Mouse (Mus musculus): ENCODE measurements around the gene Smpd1. TPM values are rescaled to one million over a fixed set of nuclear protein-coding genes. Genes with fewer than 3 reads are reported as not detected.
A peak's percentile ranks its signal among the peaks of the same experiment; 100 is the strongest.

The Smpd1 gene
- 36.9 and 40.0 TPM in 2 replicates for polyA plus RNA-seq (2015; fragmentation: Nextera tagmentation; extraction: Ambion mirVana)

GRCm38 (mm10) chr7:105554212-105554942, at the start of gene Smpd1:
Gene Smpd1, plus strand, starts transcription at chr7:105554360.
- H3K9ac ChIP-seq: peak within 1 kb of the TSS; percentile 61
- H3K4me1 ChIP-seq: peaks cover 11% of the 10 kb centered on the region
- H3K27me3 ChIP-seq: no peaks in the 10 kb centered on the region
- no peaks in the 10 kb centered on the region for H3K9me3 ChIP-seq
- peak within 1 kb of the TSS; percentile 78 for H3K4me2 ChIP-seq
- peak within 1 kb of the TSS; percentile 38 for H3K27ac ChIP-seq
- peaks cover 15% of the 10 kb centered on the region for H3K36me3 ChIP-seq
- ATAC-seq (ENCODE audit: borderline replicate concordance, extremely low read depth, low FRiP score, low TSS enrichment): peak; percentile 93
- peak within 1 kb of the TSS; percentile 71 for H3K4me3 ChIP-seq
- 3% methylated on average over 26 of the region's 26 CpGs for WGBS

DNA sequence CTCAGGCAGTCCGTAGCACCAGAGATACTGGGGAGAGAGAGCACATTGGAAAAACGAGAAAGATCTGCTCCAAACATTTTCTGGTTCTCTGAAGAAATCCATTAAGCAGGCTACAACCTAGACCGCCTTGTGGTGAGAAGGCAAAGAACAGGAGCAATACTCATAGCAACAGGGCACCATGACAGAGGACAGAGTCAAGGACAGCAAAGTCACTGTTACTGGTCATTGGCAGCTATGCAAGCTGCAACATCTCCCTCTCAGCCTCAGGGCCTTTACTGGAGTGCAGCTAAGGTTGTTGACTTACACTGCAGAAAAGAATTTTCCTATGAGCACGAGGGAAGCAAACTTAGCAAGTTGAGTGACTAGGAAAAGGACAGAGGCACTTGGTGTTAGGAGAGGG, 46.9 kb upstream of the Smpd1 start:
- Histone ChIP-seq H3K9me3 (no peaks in the 10 kb centered on the region), H3K27ac (no peak overlapping the region), H3K9ac (no peak overlapping the region), H3K4me1 (no peaks in the 10 kb centered on the region), H3K27me3 (no peaks in the 10 kb centered on the region), H3K4me3 (no peak overlapping the region), H3K36me3 (no peaks in the 10 kb centered on the region), H3K4me2 (no peak overlapping the region)
- WGBS: 63% methylated on average over 4 of the region's 4 CpGs
- ATAC-seq (ENCODE audit: borderline replicate concordance, extremely low read depth, low FRiP score, low TSS enrichment): no peak

GRCm38 (mm10) chr7:105510143-105510542, 44.0 kb upstream of the Smpd1 start:
- Histone ChIP-seq H3K4me2 (no peak overlapping the region), H3K4me1 (no peaks in the 10 kb centered on the region), H3K9ac (no peak overlapping the region), H3K27ac (no peak overlapping the region), H3K27me3 (no peaks in the 10 kb centered on the region), H3K36me3 (no peaks in the 10 kb centered on the region), H3K4me3 (no peak overlapping the region), H3K9me3 (no peaks in the 10 kb centered on the region)
- ATAC-seq (ENCODE audit: borderline replicate concordance, extremely low read depth, low FRiP score, low TSS enrichment): no peak
- 74% methylated on average over 5 of the region's 5 CpGs for WGBS

GRCm38 (mm10) chr7:105513845-105514291, 40.3 kb upstream of the Smpd1 start:
- no peaks in the 10 kb centered on the region for H3K9me3 ChIP-seq
- H3K4me2 ChIP-seq: no peak overlapping the region
- H3K9ac ChIP-seq: no peak overlapping the region
- H3K4me3 ChIP-seq: no peak overlapping the region
- H3K4me1 ChIP-seq: no peaks in the 10 kb centered on the region
- no peaks in the 10 kb centered on the region for H3K27me3 ChIP-seq
- no peak for ATAC-seq (ENCODE audit: borderline replicate concordance, extremely low read depth, low FRiP score, low TSS enrichment)
- 41% methylated on average over 5 of the region's 5 CpGs for WGBS
- no peaks in the 10 kb centered on the region for H3K36me3 ChIP-seq
- H3K27ac ChIP-seq: no peak overlapping the region

DNA sequence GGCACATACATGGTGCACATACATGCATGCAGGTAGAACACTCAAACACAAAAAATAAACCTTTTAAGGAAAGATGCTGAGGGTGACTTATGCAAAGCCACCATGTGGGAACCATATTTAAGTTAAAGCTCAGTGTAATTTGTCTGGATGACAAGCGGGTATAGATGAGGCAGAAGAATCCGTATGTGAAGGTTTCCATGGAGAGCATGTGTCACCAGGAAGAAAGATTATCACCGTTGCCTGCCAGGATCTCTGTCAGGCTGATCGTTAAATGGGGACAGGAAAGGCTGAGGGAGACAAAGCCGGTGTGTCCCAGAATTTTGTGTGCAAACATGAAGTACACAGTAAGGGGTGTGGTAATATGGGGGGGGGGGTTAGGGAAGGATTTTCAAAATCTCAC, 39.6 kb upstream of the Smpd1 start:
- Histone ChIP-seq H3K27ac (no peak overlapping the region), H3K9ac (no peak overlapping the region), H3K27me3 (no peaks in the 10 kb centered on the region), H3K9me3 (no peaks in the 10 kb centered on the region), H3K4me1 (no peaks in the 10 kb centered on the region), H3K36me3 (no peaks in the 10 kb centered on the region), H3K4me3 (no peak overlapping the region), H3K4me2 (no peak overlapping the region)
- no peak for ATAC-seq (ENCODE audit: borderline replicate concordance, extremely low read depth, low FRiP score, low TSS enrichment)
- WGBS: 41% methylated on average over 5 of the region's 5 CpGs

- no peak overlapping the region for H3K4me2 ChIP-seq
- no peaks in the 10 kb centered on the region for H3K9me3 ChIP-seq
- no peaks in the 10 kb centered on the region for H3K27me3 ChIP-seq
- no peak overlapping the region for H3K4me3 ChIP-seq
- ATAC-seq (ENCODE audit: borderline replicate concordance, extremely low read depth, low FRiP score, low TSS enrichment): 0 out of 2 replicates have a peak, but pooled peaks have one; percentile 31
- no peak overlapping the region for H3K27ac ChIP-seq
- H3K4me1 ChIP-seq: no peaks in the 10 kb centered on the region
- 3% methylated on average over 5 of the region's 5 CpGs for WGBS
- H3K36me3 ChIP-seq: no peaks in the 10 kb centered on the region
- H3K9ac ChIP-seq: no peak overlapping the region
These were observed 39.0 kb upstream of the Smpd1 start for GRCm38 (mm10) chr7:105515178-105515577.

GRCm38 (mm10) chr7:105516669-105517360, 37.3 kb upstream of the Smpd1 start:
- Histone ChIP-seq H3K4me1 (no peaks in the 10 kb centered on the region), H3K27ac (no peak overlapping the region), H3K4me2 (no peak overlapping the region), H3K27me3 (no peaks in the 10 kb centered on the region), H3K9me3 (no peaks in the 10 kb centered on the region), H3K9ac (no peak overlapping the region), H3K4me3 (no peak overlapping the region), H3K36me3 (no peaks in the 10 kb centered on the region)
- 38% methylated on average over 9 of the region's 9 CpGs for WGBS
- no peak for ATAC-seq (ENCODE audit: borderline replicate concordance, extremely low read depth, low FRiP score, low TSS enrichment)

GRCm38 (mm10) chr7:105519336-105519735, 34.8 kb upstream of the Smpd1 start:
- H3K4me1 ChIP-seq: no peaks in the 10 kb centered on the region
- no peak overlapping the region for H3K27ac ChIP-seq
- H3K9ac ChIP-seq: no peak overlapping the region
- ATAC-seq (ENCODE audit: borderline replicate concordance, extremely low read depth, low FRiP score, low TSS enrichment): no peak
- no peaks in the 10 kb centered on the region for H3K27me3 ChIP-seq
- no peak overlapping the region for H3K4me2 ChIP-seq
- no peak overlapping the region for H3K4me3 ChIP-seq
- whole genome bisulfite sequencing: 64% methylated on average over 11 of the region's 11 CpGs
- no peaks in the 10 kb centered on the region for H3K9me3 ChIP-seq
- H3K36me3 ChIP-seq: no peaks in the 10 kb centered on the region

- no peak for ATAC-seq (ENCODE audit: borderline replicate concordance, extremely low read depth, low FRiP score, low TSS enrichment)
- Histone ChIP-seq H3K4me1 (no peaks in the 10 kb centered on the region), H3K9me3 (no peaks in the 10 kb centered on the region), H3K4me3 (no peak overlapping the region), H3K9ac (no peak overlapping the region), H3K4me2 (no peak overlapping the region), H3K27ac (no peak overlapping the region), H3K27me3 (no peaks in the 10 kb centered on the region), H3K36me3 (no peaks in the 10 kb centered on the region)
- WGBS: 53% methylated on average over 2 of the region's 2 CpGs
These were observed 34.4 kb upstream of the Smpd1 start for GRCm38 (mm10) chr7:105519771-105520170.

DNA sequence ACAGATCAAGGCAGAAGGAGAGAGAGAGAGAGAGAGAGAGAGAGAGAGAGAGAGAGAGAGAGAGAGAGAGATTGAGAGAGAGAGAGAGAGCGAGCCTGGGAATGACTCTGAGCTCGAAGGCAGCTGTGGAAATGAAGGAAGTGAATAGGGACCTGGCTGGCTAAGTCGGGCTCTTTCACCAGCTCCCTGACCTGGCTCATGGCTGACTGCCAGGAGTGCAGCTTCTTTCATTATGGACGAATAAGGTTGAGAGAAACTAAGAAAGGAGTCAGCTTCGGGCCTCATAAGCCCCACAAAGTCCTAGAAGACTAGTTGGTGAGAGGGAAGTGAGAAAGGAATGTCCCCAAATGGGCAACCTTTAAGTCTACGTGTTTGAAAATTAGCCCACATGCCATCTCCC, 34.0 kb upstream of the Smpd1 start:
- no peak for ATAC-seq (ENCODE audit: borderline replicate concordance, extremely low read depth, low FRiP score, low TSS enrichment)
- WGBS: 36% methylated on average over 6 of the region's 6 CpGs

DNA sequence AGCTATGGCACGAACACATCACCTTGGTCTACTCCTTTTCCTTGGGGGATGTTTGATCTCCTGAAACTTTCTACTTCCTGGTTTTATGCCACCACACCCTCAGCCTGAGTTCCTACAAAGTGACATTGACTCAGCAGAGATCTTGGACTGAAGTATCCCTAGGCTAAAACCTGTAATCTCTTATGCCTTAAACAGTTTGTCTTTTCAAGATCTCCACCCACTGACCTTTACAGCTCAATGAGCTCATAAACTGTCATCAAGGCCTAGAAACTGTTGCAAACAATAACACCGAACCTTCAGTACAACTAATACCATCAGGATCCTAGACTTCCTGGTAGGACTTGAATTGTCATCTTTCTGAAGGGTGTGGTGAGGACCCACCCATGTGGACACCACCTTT, 29.9 kb upstream of the Smpd1 start:
- H3K4me3 ChIP-seq: no peak overlapping the region
- no peak for ATAC-seq (ENCODE audit: borderline replicate concordance, extremely low read depth, low FRiP score, low TSS enrichment)
- no peak overlapping the region for H3K4me2 ChIP-seq
- H3K36me3 ChIP-seq: no peaks in the 10 kb centered on the region
- no peak overlapping the region for H3K27ac ChIP-seq
- no peaks in the 10 kb centered on the region for H3K4me1 ChIP-seq
- H3K27me3 ChIP-seq: no peaks in the 10 kb centered on the region
- H3K9ac ChIP-seq: no peak overlapping the region
- no peaks in the 10 kb centered on the region for H3K9me3 ChIP-seq
- 75% methylated on average over 2 of the region's 2 CpGs for WGBS

More for the DNA sequence above, 34.0 kb upstream of the Smpd1 start:
- Histone ChIP-seq H3K9me3 (no peaks in the 10 kb centered on the region), H3K36me3 (no peaks in the 10 kb centered on the region), H3K27ac (no peak overlapping the region), H3K27me3 (no peaks in the 10 kb centered on the region), H3K4me1 (no peaks in the 10 kb centered on the region), H3K4me3 (no peak overlapping the region), H3K4me2 (no peak overlapping the region), H3K9ac (no peak overlapping the region)

DNA sequence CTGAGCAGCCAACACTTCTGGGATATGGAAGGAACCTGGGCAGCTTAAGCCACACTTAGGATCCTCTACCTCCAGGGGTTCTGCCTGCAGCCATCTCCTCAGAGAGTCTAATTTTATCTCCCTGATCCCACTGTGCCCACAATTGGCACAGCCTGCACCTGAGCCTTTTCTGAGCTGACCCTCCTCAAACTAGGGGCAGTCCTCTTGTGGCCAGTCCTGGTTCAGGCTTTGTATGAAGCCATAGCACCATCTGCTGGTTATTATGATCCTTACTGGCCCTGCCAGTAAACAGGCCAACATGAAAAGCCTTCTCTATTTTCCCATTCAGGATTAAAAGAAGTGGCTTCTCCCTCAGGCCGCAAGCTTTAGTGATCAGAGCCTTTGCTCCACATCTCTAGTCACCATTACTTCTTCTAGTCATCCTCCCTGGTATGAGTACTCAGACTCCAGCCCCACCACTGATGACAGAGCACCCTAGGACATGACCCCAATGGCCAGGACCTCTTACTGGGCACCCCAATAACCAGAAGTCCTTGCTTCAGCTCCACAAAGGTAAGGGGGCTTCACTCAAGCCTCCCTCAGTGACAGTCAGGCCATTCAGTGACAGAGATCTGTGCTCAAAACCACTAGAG, 26.7 kb upstream of the Smpd1 start:
- no peaks in the 10 kb centered on the region for H3K36me3 ChIP-seq
- H3K4me3 ChIP-seq: no peak overlapping the region
- H3K4me1 ChIP-seq: no peaks in the 10 kb centered on the region
- H3K9me3 ChIP-seq: no peaks in the 10 kb centered on the region
- no peaks in the 10 kb centered on the region for H3K27me3 ChIP-seq
- WGBS: 59% methylated on average over 1 of the region's 1 CpGs
- no peak overlapping the region for H3K4me2 ChIP-seq
- no peak overlapping the region for H3K27ac ChIP-seq
- peak; percentile 42; the same call in 1 of the 2 replicates for ATAC-seq (ENCODE audit: borderline replicate concordance, extremely low read depth, low FRiP score, low TSS enrichment)
- H3K9ac ChIP-seq: no peak overlapping the region

Measured in lung, embryonic 15.5 days (tissue).